Mouse (Mus musculus) neutrophil, adult 5-6 weeks (primary cell): ENCODE data around the gene Gm5475. TPM values are rescaled to one million over a fixed set of nuclear protein-coding genes. Genes with fewer than 3 reads are reported as not detected.

ENCODE experiments used
- ATAC-seq: fragments of 151-379, 151-347 bp; 2 replicates; pipeline ENCODE4 v1.8.0; 2017; ENCODE audit warnings: mild to moderate bottlenecking, moderate TSS enrichment; ENCODE audit not compliant: insufficient number of reproducible peaks, poor library complexity, low FRiP score, severe bottlenecking; ENCODE audit errors: extremely low read depth
- total RNA-seq: library from RNA; stranded (forward); fragments of 200-1000 nt; gene quantifications from 2 replicates; pipeline ENCODE4 v1.2.3, GENCODE M21; 2017

The Gm5475 gene
- total RNA-seq, 1 experiment from 2014 or later: not detected

DNA sequence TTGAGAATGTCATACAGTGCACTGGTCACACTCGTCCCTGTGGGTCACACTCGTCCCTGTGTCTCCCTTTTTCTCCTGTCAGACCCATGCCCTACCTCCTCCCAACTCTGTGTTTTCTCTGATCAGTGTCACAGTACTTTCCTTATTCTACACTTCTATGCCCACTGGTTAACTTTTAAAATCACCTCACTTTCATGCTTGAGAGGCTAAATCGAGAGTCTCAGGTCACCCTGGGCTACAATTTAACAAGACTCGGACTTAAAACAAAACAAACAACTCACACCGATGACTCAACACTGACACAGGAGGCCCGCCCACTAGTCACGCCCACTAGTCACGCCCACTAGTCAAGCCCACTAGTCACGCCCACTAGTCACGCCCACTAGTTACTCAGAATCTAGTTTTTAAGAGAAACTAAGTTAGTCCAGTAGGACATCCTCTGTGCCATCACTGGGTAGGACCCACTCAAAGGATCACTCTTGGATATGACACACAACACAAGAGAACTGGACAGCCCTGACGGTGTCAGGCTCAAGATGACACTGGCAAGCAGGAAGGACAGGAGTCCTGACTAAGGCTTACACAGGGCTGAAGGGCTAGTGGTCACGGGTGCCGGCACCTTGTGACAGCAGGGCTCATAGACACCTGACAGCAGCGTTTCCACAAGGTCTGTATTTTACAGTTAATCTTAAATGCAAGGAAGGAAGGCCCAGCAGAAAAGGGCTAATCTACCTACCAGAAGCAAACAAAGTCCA lies 10.9 kb upstream of the Gm5475 start:
- 0 out of 2 replicates have a peak, but pooled peaks have one; percentile 23 for ATAC-seq

DNA sequence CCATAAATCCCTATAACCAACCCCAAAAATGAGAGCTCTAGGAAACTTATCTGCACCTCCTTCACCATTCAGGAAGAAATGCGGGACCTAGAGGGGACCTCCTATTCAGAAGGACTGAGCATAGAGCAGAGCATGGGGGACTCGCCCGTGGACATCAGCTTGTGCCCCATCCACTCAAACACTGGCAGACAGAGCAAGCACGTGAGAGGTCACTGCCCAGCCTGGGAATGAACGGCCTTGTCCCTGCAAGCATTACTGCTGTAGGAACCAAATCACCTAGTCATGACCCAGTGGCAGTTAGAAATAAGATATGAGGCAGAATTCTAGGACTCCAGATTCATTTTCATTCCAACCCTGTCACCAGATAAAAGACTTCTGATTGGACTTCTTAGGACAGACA lies 10.2 kb upstream of the Gm5475 start:
- no peak for ATAC-seq

DNA sequence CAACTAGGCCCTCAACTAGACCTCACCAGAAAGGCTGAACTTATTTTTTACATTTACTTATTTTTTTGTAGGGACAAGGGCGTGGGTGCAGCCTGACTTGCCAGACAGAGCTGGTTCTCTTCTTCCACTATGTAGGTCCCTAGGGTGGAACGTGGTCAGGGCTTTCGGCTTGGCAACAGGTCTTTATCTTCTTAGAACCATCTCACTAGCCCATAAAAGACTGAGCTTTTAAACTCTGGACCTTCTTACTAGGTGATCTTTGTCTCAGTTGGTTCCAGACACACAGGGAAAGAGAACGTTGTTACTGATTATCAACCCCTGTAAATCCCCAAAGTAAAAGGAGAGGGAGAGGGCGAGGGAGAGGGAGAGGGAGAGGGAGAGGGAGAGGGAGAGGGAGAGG lies 8.6 kb upstream of the Gm5475 start:
- no peak for ATAC-seq

DNA sequence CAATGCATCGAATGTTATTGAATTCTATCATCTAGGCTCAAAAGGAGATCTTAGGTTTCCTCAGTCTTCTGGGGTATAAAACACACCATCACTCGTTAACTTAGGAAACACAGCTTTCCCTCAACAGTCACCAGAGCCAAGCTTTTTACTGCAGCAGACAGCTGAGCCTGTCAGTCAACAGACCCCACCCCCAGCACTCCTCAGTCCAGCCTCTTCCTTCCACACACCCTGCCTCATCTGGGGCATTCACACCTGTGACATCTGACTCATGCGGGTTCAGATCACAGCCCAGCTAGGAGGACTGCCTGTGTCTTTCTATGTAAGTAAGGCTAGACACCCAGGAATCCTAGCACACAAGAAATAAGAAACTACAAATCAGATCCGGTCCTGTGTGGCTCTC lies 7.9 kb upstream of the Gm5475 start:
- ATAC-seq: no peak

DNA sequence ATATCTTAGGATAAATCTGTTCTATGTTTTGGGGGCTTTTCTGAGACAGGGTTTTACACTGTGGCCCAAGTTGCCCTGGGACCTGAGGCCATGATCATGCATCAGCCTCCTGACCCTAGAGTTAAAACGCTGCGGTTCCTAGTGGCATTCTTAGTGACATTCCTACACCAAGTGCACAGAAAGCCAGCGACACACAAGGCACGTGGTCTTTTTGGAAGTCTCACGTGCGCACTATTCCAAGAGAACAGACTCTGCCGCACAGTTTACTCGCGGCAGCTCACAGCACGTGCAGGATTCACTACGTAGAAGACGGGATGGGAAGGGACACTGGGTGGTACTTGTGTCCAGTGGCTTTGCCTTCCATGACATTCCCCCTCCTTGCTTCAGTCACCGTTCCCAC lies 7.0 kb upstream of the Gm5475 start:
- no peak for ATAC-seq

DNA sequence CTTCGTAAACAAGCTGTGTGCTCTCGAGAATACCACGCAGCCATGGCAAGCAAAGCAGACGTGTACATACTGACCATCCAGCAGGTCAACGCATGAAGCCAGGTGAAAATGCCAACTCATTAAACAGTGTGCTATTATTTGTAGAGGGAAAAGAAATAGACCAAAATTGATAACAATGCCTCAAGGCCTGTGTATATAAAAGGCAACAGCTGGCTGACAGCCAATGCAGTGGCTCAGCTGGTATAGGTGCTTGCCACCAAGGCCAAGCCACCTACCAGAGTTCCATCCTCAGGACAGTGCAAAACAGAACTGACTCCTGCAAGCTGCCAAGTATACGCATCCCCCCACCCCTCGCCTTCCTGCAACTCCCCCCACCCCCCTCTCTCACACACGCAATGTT lies 6.3 kb upstream of the Gm5475 start:
- ATAC-seq: no peak

DNA sequence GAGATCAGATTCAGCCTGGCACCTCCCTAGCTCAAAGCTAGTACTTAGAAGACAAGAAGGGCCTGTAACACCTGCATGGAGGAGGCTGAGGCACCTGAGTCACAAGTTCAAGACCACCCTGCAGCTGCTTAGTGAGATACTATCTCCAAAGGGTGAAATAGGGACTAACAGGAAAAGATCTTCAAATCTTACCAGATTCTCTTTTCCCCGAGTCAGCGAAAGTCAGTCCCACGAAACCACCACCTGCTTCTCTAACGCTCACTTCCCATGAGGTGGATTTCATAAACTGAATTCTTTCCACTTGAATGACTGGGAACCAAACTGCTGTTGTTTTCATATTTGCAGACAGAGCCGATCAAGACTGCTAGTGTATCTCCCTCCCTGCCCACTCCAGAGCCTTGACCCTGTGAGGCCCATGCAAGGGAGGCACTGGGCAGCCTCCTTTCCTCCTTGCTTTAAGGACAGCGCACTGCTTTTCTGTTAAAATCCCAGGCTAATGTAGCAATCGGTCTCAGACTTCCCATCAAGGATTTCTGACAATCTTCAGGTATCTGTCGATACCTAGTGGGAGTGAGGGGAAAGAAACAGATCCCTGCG lies 4.0 kb upstream of the Gm5475 start:
- no peak for ATAC-seq

DNA sequence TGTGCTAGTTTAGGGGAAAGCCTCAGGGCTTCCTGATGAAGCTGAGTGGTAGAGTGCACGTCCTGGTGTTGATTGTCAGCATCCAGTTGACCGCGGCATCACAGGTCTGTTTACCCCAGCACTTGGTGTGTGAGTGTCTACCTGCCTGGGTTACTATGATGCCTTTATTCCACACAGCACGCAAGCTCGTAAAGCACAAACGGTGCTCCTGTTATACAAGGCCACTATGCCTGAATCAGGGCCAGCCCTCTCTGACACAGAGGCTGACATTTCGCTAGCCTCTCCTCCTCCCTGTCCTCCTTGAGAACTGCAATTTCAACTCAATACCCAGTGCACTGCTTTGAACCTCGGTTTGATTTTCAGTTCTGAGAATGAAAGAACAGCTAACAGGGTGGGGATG lies 2.6 kb upstream of the Gm5475 start:
- ATAC-seq: no peak

DNA sequence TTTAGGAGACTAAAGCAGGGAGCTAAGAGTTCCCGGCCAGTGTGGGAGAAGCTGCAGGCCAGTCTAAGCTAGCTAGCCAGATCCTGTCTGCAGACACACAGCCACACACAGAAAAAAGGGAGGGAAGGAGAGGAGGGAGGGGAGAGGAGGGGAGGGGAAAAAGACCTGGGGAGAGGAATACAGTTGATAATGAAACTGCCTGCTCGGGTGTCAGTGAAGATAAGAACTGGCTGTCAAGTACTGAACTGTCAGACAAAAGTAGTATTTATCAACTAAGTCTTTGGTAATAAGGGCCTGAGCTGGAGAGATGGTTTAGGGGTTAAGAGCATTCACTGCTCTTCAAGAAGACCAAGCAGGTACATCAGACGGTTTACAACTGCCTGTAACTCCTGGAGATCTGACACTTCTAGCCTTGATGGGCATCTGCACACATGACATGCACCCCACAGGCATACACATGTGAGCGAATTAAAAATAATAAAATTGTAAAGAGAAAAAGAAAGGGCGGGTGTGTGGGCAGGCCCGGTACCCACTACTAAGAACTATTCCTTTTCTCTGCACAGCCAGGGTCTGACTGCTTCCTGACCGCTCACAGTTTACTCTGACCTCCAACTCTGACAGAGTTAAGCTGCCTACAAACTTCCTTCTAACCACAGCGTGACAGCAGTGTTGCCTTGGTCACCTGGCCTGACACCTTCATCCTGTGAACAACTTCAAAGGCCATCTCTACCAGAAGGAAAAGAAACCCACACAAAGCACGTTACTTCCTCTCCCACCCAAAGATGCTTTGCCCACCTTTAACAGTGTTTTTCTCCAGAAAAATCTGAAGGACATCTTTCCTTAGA lies 1.8 kb upstream of the Gm5475 start:
- ATAC-seq: no peak

DNA sequence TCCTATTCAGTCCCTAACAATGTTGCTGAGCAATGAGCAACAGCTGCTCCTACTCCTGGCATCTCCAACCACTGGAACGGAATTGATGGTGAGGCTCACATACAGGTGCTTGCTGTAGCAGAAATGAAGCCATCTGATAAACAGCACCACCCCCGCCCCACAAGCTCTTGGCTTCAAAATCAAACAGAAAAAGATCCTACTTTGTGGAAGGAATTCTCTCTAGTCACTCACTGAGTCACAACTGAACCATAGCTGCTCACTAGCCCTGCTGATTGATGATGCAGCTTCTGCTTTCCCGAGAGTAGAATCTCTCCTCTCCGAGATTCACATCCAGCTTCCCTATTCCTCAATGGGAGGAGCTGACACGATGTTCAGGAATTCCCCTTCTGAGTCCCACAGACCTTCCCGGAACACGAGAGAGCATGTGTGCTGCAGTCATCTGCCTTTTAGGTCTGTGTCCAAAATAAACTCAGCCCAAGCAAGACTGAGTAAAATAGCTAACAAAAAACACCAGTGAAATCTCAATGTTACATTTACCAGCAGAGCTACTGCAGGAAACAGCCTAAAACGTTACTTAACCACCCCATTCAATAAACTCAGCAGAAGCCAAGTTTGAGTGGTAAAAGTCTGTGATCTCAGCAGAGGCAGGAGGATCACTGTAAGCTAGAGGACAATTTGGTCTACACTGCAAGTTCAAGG lies 739 bp upstream of the Gm5475 start:
- no peak for ATAC-seq

DNA sequence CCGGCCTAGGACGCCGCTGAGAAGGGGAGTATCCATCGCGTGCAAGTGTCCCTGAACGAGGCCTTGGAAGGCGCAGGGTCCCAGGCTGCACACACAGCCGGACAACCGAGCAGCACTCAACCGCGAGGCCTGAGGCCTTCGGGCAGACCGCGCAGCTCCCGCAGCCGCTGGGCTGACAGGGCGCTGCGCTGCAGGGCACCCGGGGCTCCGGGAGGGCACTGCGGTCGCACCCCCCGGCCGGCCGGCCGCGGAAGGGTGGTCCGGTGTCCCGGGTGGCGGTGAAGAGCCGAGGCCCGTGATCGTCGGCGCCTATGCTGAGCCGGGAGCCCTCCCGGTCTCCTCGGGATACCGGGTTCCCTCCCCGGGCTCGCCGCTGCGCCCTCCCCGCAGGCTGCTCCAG lies 529 bp downstream of the Gm5475 start:
- no peak for ATAC-seq

DNA sequence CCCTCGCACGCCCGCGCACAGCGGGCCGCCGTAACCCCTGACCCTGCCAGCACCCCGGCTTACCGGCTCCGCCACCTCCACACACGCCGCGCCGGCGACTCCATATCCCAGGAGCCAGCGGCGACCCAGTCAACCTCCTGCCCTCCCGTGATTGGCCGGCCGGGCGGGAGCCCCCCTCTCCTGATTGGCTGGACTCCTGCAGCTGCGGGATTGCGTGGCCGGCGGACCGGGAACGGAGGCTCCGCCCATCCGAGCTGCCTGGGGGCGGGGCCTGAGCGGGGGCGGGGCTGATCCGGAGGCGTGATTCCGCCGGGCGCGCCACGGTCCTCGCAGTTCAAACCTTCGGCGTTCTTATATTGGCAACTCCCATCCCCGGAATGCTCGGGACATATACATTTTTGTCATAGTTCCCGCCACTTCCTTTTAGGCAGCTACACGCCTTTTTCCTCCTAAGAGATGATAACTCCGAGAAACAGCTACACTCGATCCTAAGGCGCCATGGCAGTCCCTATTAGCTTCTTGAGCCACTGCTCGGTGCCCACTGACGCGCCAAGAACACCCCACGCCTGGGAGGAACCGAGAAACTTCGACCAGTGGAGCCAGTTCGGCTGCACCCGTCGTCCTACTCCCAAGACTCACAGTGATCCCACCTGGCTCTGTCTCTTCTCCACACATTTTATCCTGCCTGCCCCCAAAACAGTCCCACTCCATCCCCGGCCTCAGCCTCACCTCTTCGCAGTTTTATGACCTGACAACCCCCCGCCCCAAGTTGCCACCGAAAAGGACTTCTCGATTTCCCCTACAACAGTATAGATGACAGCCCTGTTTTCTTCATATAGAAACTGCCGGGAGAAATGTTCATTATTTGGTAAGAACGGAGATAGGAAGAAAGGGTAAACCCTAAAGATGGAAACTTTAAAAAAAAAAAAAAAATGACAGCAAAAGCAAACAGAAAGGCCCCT lies 1.2 kb downstream of the Gm5475 start:
- ATAC-seq: peak; percentile 78

DNA sequence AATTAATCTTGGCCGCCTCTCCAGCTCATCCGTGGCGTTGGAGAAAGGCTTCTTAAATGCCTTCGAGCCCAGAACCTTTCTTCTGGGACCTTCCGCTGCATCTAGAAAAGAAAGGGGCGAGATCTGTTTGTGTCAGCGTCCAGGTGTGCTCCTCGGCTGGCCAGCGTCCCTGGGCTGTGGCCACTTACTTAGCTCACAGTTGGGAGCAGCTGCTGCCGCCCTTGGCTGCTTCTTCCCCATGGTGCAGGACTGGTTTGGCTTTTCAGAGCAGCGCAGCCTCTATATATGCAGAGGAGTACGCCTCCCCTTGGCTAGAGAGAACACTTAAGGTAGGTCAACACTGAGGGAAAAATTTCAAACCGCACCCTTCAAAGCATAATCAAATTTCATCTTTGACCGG lies 2.0 kb downstream of the Gm5475 start:
- ATAC-seq: no peak

DNA sequence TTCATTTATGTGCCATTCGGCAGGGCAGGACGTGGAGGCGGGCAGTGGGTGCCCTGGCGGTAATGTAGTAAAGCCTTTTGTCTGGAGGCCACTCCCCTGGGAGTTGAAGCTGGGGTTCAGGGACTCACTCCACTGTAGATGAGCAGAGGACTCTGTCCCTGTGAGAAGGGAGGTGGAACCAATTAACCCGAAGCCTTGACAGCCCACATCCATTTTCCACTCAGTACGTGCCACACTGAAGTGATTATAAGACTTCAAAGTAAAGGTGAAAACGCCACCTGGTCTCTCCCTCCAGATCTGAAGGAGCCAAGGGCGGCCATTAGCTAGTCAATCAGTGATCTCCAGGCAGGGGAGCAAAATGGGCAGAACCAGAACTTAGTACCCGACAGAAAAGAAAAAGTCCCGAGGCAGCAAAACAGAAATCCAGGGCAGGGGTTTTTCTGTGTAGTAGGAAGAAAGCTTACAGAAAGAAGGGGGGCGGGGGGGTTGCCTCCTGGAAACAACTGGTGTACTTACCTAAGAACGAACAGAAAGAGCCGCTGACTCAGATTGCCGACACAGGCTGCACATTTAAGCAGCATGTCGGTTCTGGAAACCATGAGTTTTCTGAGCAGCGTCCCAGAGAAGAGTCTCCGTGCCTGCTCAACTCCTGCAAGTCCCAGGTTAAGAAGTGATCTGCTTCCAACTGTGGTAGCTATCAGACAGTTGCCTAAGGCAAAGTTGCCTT lies 2.6 kb downstream of the Gm5475 start, which contains the start of gene Slc11a2:
Gene Slc11a2, minus strand, starts transcription at position 677 of the 727 bp plus-strand sequence.
- ATAC-seq: no peak

DNA sequence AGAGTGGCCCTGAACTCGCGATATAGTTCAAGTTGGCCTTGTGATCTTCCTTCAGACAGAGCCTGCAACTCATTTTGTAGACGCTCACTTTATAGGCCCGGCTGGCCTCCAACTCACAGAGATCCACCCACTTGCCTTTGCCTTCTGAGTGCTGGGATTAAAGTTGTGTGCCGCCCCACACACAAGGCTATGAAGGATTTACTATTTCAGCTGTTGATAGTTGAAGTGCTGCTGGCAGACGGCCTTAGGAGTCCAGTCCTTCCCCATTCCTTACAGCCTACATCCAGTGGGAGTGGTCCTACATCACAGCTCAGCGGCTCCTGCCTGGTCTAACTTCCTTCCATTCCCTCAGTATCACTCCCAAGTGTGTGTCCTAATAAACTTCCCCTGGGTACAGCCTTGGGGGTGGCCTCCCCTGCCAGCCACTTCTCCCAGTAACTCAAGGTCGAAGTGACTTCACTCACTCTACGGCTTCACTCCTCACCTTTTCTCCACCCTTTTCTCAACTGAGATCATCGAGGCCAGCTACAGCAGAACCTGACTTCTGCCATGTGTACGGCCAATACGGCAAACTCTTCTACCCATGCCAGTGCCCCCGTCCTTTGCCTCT lies 6.5 kb downstream of the Gm5475 start:
- no peak for ATAC-seq

DNA sequence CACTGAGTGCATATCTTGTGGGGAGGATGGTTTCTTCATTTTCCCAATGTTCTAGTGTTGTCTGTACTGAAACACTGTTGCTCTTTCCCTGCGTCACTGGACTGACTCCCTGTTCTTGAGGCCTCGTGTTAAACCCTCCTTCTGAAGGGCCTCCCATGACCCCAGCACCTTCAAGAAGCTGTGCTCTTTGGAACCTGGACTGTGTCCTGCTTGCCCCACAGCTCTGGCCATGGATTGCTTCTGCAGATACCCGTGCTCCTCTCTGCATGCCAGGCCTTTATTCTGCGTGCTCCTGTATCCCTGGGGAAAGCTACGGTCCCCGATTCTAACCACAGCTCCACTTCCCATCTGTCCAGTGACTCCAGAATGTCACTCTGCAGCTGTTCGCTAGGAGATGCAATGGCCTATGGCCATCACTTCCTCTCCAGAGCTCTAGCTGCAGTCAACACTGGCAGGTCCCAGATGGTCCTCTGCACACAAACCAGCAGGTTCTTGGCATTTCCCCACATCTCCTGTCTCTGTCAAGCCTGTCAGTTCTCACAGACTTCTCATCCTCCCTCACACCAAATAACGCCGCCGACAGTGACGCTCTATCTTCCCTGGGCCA lies 8.1 kb downstream of the Gm5475 start:
- ATAC-seq: no peak

DNA sequence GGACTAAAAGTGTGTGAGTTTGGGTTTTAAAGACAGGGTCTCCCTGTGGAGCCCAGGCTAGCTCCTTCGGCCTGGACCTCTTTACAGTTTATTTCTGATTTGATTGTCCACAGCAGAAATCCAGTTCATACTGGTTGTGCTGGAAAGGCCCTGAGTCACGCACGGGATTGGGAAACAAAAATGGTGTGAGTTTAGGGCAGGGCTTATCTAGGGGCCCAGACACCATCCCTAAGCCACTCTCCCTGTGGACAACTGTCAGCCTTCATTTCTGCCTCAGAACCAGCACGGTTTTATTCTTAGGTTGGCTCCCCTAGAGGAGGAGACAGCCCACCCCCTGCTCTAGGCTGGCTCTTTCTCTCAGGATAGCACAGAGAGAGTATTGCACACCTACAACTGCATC lies 11.3 kb downstream of the Gm5475 start:
- no peak for ATAC-seq
